Mouse (Mus musculus): ENCODE data around the gene Batf. TPM values are rescaled to one million over a fixed set of nuclear protein-coding genes. Genes with fewer than 3 reads are reported as not detected.

The Batf gene
- total RNA-seq (2023) = 33.3 TPM

GRCm38 (mm10) chr12:85686466-85687216 is at the start of gene Batf:
Batf (plus strand) TSS chr12:85686669.

GRCm38 (mm10) chr12:85745827-85746695 is 59.6 kb downstream of the Batf start, which contains the start of gene Flvcr2:
Flvcr2 (plus strand) TSS chr12:85746539.

Other genes starting within 250 kb of the Batf start
- gene Fos, start 212.8 kb upstream of the Batf start, total RNA-seq (2023) = 2,400 TPM
- not detected for gene Jdp2, start 87.6 kb upstream of the Batf start, total RNA-seq (2023)
- not detected for gene Flvcr2, start 59.9 kb downstream of the Batf start, total RNA-seq (2023)
- gene Erg28, start 137.9 kb downstream of the Batf start, total RNA-seq (2023) = 23.8 TPM
- 22.7 TPM for gene Ttll5, start 138.0 kb downstream of the Batf start, total RNA-seq (2023)

Measured in CD8-positive naive resting alpha-beta T cell, adult 57 days (primary cell).